Mouse (Mus musculus): ENCODE data around the gene Smap2.

- TF ChIP-seq CTCF (IDR thresholded peaks at IDR 0.05; ENCODE audit: low read depth) (no peak), EP300 (IDR thresholded peaks at IDR 0.05; ENCODE audit: low read depth) (no peak)
Measured at GRCm38 (mm10) chr4:120953667-120954066, 63.4 kb downstream of the Smap2 start.
